Mouse (Mus musculus): ENCODE measurements around the gene Enox1. TPM values are rescaled to one million over a fixed set of nuclear protein-coding genes. Genes with fewer than 3 reads are reported as not detected.

The Enox1 gene
- polyA plus RNA-seq, 1 experiment from 2014 or later: 2.4 TPM

GRCm38 (mm10) chr14:77484951-77485447 lies 328.4 kb downstream of the Enox1 start:
- WGBS: 65% methylated on average over 8 of the region's 8 CpGs
- Histone ChIP-seq H3K36me3 (ENCODE audit: control insufficient read depth, insufficient read depth, low read length) (no peaks in the 10 kb centered on the region), H3K4me1 (replicated peaks; ENCODE audit: control insufficient read depth, insufficient read depth, low read length) (no peaks in the 10 kb centered on the region; the same call in 1 of the 2 replicates), H3K9ac (ENCODE audit: low read length) (no peak overlapping the region), H3K27ac (ENCODE audit: low read length) (no peak overlapping the region), H3K27me3 (ENCODE audit: control insufficient read depth, insufficient read depth, low read depth, low read length) (no peaks in the 10 kb centered on the region), H3K9me3 (ENCODE audit: control insufficient read depth, low read length) (no peaks in the 10 kb centered on the region), H3K4me2 (ENCODE audit: low read depth, low read length) (no peak overlapping the region), H3K4me3 (ENCODE audit: low read length) (no peak overlapping the region)
- ATAC-seq (ENCODE audit: low read depth): peak; percentile 78

- Histone ChIP-seq H3K9me3 (ENCODE audit: control insufficient read depth, low read length) (no peaks in the 10 kb centered on the region), H3K9ac (ENCODE audit: low read length) (no peak overlapping the region), H3K4me1 (replicated peaks; ENCODE audit: control insufficient read depth, insufficient read depth, low read length) (no peaks in the 10 kb centered on the region), H3K36me3 (ENCODE audit: control insufficient read depth, insufficient read depth, low read length) (no peaks in the 10 kb centered on the region), H3K27ac (ENCODE audit: low read length) (no peak overlapping the region), H3K27me3 (ENCODE audit: control insufficient read depth, insufficient read depth, low read depth, low read length) (no peaks in the 10 kb centered on the region), H3K4me2 (ENCODE audit: low read depth, low read length) (no peak overlapping the region), H3K4me3 (ENCODE audit: low read length) (no peak overlapping the region)
- no peak for ATAC-seq (ENCODE audit: low read depth)
- 90% methylated on average over 6 of the region's 6 CpGs for WGBS
Measured at GRCm38 (mm10) chr14:77490699-77491098, 334.1 kb downstream of the Enox1 start.

GRCm38 (mm10) chr14:77491731-77492130 lies 335.2 kb downstream of the Enox1 start:
- H3K4me2 ChIP-seq (ENCODE audit: low read depth, low read length): no peak overlapping the region
- no peak overlapping the region for H3K9ac ChIP-seq (ENCODE audit: low read length)
- no peaks in the 10 kb centered on the region for H3K9me3 ChIP-seq (ENCODE audit: control insufficient read depth, low read length)
- no peak overlapping the region for H3K27ac ChIP-seq (ENCODE audit: low read length)
- 83% methylated on average over 2 of the region's 2 CpGs for WGBS
- H3K36me3 ChIP-seq (ENCODE audit: control insufficient read depth, insufficient read depth, low read length): no peaks in the 10 kb centered on the region
- no peaks in the 10 kb centered on the region for H3K4me1 ChIP-seq (replicated peaks; ENCODE audit: control insufficient read depth, insufficient read depth, low read length)
- no peak overlapping the region for H3K4me3 ChIP-seq (ENCODE audit: low read length)
- no peak for ATAC-seq (ENCODE audit: low read depth)
- no peaks in the 10 kb centered on the region for H3K27me3 ChIP-seq (ENCODE audit: control insufficient read depth, insufficient read depth, low read depth, low read length)

GRCm38 (mm10) chr14:77499996-77500581 lies 343.5 kb downstream of the Enox1 start:
- no peaks in the 10 kb centered on the region for H3K9me3 ChIP-seq (ENCODE audit: control insufficient read depth, low read length)
- H3K36me3 ChIP-seq (ENCODE audit: control insufficient read depth, insufficient read depth, low read length): no peaks in the 10 kb centered on the region
- H3K4me1 ChIP-seq (replicated peaks; ENCODE audit: control insufficient read depth, insufficient read depth, low read length): no peaks in the 10 kb centered on the region
- no peaks in the 10 kb centered on the region for H3K27me3 ChIP-seq (ENCODE audit: control insufficient read depth, insufficient read depth, low read depth, low read length)
- no peak overlapping the region for H3K9ac ChIP-seq (ENCODE audit: low read length)
- no peak overlapping the region for H3K27ac ChIP-seq (ENCODE audit: low read length)
- H3K4me2 ChIP-seq (ENCODE audit: low read depth, low read length): no peak overlapping the region
- ATAC-seq (ENCODE audit: low read depth): no peak
- 55% methylated on average over 6 of the region's 6 CpGs for WGBS
- no peak overlapping the region for H3K4me3 ChIP-seq (ENCODE audit: low read length)

GRCm38 (mm10) chr14:77504458-77505135 lies 348.0 kb downstream of the Enox1 start:
- Histone ChIP-seq H3K27ac (ENCODE audit: low read length) (no peak overlapping the region), H3K27me3 (ENCODE audit: control insufficient read depth, insufficient read depth, low read depth, low read length) (no peaks in the 10 kb centered on the region), H3K4me3 (ENCODE audit: low read length) (no peak overlapping the region), H3K36me3 (ENCODE audit: control insufficient read depth, insufficient read depth, low read length) (no peaks in the 10 kb centered on the region), H3K9ac (ENCODE audit: low read length) (no peak overlapping the region), H3K4me2 (ENCODE audit: low read depth, low read length) (no peak overlapping the region), H3K9me3 (ENCODE audit: control insufficient read depth, low read length) (no peaks in the 10 kb centered on the region), H3K4me1 (replicated peaks; ENCODE audit: control insufficient read depth, insufficient read depth, low read length) (no peaks in the 10 kb centered on the region)
- ATAC-seq (ENCODE audit: low read depth): no peak
- 50% methylated on average over 12 of the region's 12 CpGs for WGBS

- H3K9me3 ChIP-seq (ENCODE audit: control insufficient read depth, low read length): no peaks in the 10 kb centered on the region
- H3K9ac ChIP-seq (ENCODE audit: low read length): no peak overlapping the region
- no peaks in the 10 kb centered on the region for H3K36me3 ChIP-seq (ENCODE audit: control insufficient read depth, insufficient read depth, low read length)
- H3K27me3 ChIP-seq (ENCODE audit: control insufficient read depth, insufficient read depth, low read depth, low read length): no peaks in the 10 kb centered on the region
- no peak for ATAC-seq (ENCODE audit: low read depth)
- no peak overlapping the region for H3K27ac ChIP-seq (ENCODE audit: low read length)
- 59% methylated on average over 9 of the region's 9 CpGs for WGBS
- no peak overlapping the region for H3K4me2 ChIP-seq (ENCODE audit: low read depth, low read length)
- no peak overlapping the region for H3K4me3 ChIP-seq (ENCODE audit: low read length)
- H3K4me1 ChIP-seq (replicated peaks; ENCODE audit: control insufficient read depth, insufficient read depth, low read length): no peaks in the 10 kb centered on the region
Measured at GRCm38 (mm10) chr14:77506341-77506740, 349.8 kb downstream of the Enox1 start.

GRCm38 (mm10) chr14:77508036-77508435 lies 351.5 kb downstream of the Enox1 start:
- 60% methylated on average over 12 of the region's 12 CpGs for WGBS
- no peaks in the 10 kb centered on the region for H3K27me3 ChIP-seq (ENCODE audit: control insufficient read depth, insufficient read depth, low read depth, low read length)
- no peak overlapping the region for H3K9ac ChIP-seq (ENCODE audit: low read length)
- no peak for ATAC-seq (ENCODE audit: low read depth)
- H3K27ac ChIP-seq (ENCODE audit: low read length): no peak overlapping the region
- no peaks in the 10 kb centered on the region for H3K36me3 ChIP-seq (ENCODE audit: control insufficient read depth, insufficient read depth, low read length)
- no peaks in the 10 kb centered on the region for H3K9me3 ChIP-seq (ENCODE audit: control insufficient read depth, low read length)
- no peak overlapping the region for H3K4me2 ChIP-seq (ENCODE audit: low read depth, low read length)
- H3K4me3 ChIP-seq (ENCODE audit: low read length): no peak overlapping the region
- H3K4me1 ChIP-seq (replicated peaks; ENCODE audit: control insufficient read depth, insufficient read depth, low read length): no peaks in the 10 kb centered on the region

GRCm38 (mm10) chr14:77509042-77509441 lies 352.5 kb downstream of the Enox1 start:
- Histone ChIP-seq H3K9ac (ENCODE audit: low read length) (no peak overlapping the region), H3K9me3 (ENCODE audit: control insufficient read depth, low read length) (no peaks in the 10 kb centered on the region), H3K36me3 (ENCODE audit: control insufficient read depth, insufficient read depth, low read length) (no peaks in the 10 kb centered on the region), H3K27me3 (ENCODE audit: control insufficient read depth, insufficient read depth, low read depth, low read length) (no peaks in the 10 kb centered on the region), H3K4me3 (ENCODE audit: low read length) (no peak overlapping the region), H3K27ac (ENCODE audit: low read length) (no peak overlapping the region), H3K4me2 (ENCODE audit: low read depth, low read length) (no peak overlapping the region), H3K4me1 (replicated peaks; ENCODE audit: control insufficient read depth, insufficient read depth, low read length) (no peaks in the 10 kb centered on the region)
- no peak for ATAC-seq (ENCODE audit: low read depth)
- WGBS: 66% methylated on average over 6 of the region's 6 CpGs

GRCm38 (mm10) chr14:77509924-77510323 lies 353.4 kb downstream of the Enox1 start:
- Histone ChIP-seq H3K4me2 (ENCODE audit: low read depth, low read length) (no peak overlapping the region), H3K4me3 (ENCODE audit: low read length) (no peak overlapping the region), H3K9ac (ENCODE audit: low read length) (no peak overlapping the region), H3K27me3 (ENCODE audit: control insufficient read depth, insufficient read depth, low read depth, low read length) (no peaks in the 10 kb centered on the region), H3K9me3 (ENCODE audit: control insufficient read depth, low read length) (no peaks in the 10 kb centered on the region), H3K36me3 (ENCODE audit: control insufficient read depth, insufficient read depth, low read length) (no peaks in the 10 kb centered on the region), H3K4me1 (replicated peaks; ENCODE audit: control insufficient read depth, insufficient read depth, low read length) (no peaks in the 10 kb centered on the region), H3K27ac (ENCODE audit: low read length) (no peak overlapping the region)
- 48% methylated on average over 3 of the region's 3 CpGs for WGBS
- no peak for ATAC-seq (ENCODE audit: low read depth)
